Mouse (Mus musculus) ES-Bruce4 (cell line): Measurements from ENCODE around the gene Lamb3.

ENCODE experiments used
- CTCF ChIP-seq: IDR thresholded peaks from one replicate; pipeline ENCODE4 v1.8.1; 2011; ENCODE audit warnings: low read depth, low read length
- EP300 ChIP-seq: IDR thresholded peaks from 2 replicates; pipeline ENCODE4 v1.6.1; 2011; ENCODE audit warnings: low read depth, low read length; ENCODE audit not compliant: insufficient read depth
- POLR2A ChIP-seq: IDR thresholded peaks from one replicate; pipeline ENCODE4 v1.8.1; 2011; ENCODE audit warnings: low read length; ENCODE audit not compliant: insufficient read depth

DNA sequence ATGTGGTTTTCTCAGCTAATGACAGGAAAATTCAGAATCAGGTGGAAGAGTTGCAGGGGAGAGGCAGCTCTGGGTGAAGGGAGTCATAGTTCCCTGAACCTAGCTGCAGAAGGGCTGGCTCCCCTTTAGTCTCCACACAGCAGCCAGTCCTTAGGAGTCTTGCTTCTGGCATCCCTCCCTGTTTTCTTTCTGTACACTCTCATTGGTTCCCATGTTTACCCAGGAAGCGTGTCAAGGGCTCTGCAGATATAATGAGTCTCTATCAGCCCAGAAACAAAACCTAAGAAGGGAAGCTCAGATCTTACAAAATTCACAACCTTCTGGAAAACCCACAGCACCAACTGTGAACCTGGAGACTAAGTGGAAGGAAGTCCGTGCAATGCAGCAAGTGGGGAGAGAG, 85.5 kb downstream of the Lamb3 start:
- TF ChIP-seq POLR2A (no peak), CTCF (no peak), EP300 (no peak)
